Mouse (Mus musculus): ENCODE data around the gene Sgms1. TPM values are rescaled to one million over a fixed set of nuclear protein-coding genes. Genes with fewer than 3 reads are reported as not detected.

Gene Sgms1
- total RNA-seq, 2 experiments from 2014 or later, result 47.5 to 59.8 TPM

DNA sequence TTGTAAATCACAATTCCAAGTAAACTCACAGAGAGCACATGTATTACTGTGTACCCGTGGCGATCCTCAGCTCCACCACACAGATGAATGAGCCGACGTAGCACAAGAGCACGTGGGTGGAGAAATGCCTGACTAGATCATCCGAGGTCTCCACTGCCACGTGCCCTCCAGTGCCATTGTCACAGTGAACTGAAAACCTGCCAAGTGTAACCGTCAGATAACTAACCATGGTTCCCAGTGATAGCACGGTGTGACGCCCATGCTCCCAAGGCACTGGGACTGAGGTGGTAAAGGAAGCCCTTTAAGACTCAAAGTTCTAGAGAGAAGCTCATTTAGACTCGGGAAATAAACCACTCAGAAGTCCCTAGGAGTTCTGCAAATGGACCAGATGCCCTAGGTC, 167.4 kb downstream of the Sgms1 start:
- no peak for DNase-seq (ENCODE audit: low spot score in 2 of 2)

DNA sequence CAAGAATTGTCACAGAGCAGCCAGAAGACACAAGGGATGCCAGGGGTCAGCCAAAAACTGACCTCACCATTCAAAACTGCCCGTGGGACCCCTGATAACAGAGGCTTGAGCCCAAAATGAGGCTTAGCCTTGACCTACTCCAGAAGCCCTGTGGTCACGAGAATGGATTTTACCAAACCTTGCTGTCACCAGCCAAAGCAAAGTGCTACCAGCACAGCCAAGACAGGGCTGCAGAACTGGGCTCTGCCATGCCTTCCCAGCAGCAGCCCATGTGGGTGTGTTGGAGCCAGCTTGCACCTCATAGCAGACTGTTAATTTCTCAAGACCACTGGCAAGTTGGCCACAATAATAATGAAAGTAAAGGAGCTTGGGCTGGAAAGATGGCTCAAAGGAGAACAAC, 168.5 kb downstream of the Sgms1 start:
- DNase-seq (ENCODE audit: low spot score in 2 of 2), result no peak

DNA sequence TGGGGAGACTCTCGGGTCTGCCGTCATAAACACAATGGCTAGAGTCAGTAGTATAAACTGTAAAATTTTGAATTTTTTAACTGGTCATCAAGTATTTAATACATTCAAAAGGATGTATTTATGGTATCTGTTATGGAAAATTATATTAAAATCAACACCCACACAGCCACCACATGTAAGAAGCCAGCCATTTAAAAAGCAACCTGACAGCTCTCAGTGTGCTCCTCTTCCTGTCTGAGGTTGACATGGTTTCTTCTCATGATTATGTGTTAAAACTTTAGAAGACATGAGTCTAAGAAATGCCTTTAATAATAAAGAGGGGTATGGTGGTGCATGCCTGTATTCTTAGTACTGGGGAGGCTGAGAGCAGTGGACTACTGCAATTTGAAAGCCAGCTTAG, 172.8 kb downstream of the Sgms1 start:
- DNase-seq (ENCODE audit: low spot score in 2 of 2), result no peak

DNA sequence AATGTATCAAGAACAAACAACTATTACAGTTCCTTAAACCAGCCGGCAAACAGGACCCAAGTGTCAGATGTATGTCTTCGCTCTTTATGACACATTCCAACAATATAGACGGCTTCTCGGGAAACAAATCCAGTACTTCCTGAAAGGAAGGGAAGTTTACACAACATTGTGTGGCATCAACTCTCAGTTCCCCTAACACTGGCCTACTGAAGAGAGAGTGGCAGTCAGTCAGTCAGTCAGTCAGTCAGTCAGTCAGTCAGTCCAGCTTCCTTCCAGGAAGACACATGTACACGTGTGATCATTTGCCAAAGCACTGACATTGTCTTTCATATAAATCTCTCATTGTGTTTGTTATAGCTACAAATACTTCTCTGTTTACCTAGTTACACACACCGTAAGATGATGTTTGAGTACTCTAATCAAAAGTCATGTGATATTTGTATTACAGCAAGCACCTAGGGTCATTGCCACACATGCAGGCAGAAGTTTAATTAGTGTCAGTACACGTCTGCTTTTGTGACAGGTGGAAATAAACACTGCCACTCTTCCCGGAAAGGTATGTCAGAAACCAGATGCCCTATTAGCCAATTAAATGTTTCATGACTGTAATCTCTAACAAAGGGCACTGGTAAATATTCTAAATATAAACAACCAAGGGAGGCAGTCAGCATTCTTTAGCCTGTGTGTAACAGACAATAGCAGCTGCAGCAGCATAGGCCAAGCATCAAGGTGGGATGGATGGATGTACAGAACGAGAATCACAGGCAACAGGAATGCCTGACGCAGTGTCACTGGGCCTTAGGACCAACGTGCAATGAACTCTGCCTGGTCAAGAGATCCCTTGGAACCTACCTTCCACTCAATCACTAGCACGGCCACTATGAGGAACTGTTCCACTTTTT, 174.4 kb downstream of the Sgms1 start:
- no peak for DNase-seq (ENCODE audit: low spot score in 2 of 2)

DNA sequence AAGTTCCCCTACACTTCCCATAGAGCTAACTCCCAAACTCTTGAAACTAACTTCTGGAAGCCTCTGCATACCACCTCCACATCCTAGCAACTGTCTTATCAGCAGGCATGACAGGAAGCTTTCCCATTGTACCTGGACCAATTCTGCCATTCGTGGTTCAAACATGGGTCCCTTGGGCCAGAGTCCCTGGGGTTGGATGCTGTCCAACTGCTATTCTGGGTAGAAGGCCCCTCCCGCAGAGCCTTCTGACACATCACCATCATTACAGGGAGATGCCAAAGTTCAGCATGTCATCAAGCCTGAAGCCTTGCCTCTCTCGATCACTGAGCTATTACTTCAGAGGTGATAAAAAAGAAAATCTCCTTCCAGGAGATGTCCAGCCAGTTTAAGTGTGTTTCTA, 175.9 kb downstream of the Sgms1 start:
- DNase-seq (ENCODE audit: low spot score in 2 of 2), result no peak

DNA sequence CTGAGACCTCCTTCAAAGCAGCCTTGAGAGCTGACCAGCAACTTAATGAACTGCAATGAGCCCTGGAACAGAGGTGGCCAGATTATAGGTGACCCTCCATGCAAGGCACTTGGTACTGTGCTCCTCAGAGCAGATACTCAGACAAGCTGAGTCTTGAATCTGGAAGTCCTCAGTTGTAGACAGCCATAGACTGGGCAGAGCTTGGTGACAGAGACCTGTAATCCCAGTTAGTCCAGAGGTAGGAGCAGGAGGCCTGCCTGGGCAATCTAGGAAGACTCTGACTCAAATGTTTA, 178.3 kb downstream of the Sgms1 start:
- DNase-seq (ENCODE audit: low spot score in 2 of 2), result no peak

DNA sequence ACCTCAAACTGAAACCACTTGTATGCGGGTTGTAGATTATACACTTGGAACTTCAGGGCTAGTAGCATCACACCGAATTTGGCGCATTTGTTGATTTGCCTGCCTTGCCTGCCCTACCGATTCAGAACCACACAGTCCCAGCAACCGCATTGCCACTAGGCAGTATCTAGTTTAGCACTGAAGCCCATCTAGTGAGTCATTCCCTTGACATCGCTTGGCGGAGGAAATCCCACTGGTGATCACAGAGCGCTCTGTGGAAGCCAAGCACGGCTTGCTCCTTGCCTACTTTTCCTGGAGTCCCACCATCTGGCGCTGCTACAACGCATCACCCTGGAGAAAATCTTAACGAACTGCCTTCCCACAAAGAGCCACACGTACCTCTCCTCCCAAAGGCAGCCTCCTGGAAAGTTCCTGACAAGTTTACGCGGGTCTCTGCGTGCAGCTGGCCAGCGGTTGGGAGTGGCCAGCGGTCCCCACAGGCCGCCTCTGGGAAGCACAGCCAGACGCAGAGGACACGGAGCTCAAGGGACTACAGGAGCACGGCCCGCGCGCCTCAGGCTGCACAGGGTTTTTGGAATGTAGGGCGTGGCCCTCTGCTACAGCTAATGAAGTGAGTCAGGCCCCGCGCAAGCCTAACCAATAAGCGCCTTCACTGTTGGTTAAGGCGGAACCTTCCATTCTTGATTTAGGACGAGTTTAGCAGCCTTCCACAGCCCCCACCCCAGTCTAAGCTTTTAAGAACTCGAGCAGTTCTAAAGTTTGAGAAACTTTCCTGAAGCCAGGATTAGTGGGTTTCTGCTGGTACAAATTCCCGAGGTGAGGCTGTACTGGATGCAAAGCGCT, 178.8 kb downstream of the Sgms1 start:
- DNase-seq (ENCODE audit: low spot score in 2 of 2), result peak; percentile 35 to 62

DNA sequence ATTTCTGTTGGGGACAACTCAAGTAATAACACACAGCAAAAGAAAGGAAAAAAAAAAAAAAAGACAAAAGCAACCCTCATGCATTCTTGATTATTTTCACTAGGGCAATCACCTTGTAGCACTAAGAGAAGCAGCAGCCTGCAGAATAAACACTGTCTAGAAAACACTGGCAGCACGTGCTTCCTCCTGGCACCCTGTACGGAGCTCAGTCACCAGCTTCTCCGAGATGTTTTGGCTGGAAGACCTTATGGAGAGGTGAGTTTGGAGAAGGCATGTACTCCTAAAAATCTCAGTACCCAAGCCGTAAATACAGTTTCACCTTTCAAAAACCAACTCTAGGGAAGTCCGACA, 179.4 kb downstream of the Sgms1 start:
- no peak for DNase-seq (ENCODE audit: low spot score in 2 of 2)

DNA sequence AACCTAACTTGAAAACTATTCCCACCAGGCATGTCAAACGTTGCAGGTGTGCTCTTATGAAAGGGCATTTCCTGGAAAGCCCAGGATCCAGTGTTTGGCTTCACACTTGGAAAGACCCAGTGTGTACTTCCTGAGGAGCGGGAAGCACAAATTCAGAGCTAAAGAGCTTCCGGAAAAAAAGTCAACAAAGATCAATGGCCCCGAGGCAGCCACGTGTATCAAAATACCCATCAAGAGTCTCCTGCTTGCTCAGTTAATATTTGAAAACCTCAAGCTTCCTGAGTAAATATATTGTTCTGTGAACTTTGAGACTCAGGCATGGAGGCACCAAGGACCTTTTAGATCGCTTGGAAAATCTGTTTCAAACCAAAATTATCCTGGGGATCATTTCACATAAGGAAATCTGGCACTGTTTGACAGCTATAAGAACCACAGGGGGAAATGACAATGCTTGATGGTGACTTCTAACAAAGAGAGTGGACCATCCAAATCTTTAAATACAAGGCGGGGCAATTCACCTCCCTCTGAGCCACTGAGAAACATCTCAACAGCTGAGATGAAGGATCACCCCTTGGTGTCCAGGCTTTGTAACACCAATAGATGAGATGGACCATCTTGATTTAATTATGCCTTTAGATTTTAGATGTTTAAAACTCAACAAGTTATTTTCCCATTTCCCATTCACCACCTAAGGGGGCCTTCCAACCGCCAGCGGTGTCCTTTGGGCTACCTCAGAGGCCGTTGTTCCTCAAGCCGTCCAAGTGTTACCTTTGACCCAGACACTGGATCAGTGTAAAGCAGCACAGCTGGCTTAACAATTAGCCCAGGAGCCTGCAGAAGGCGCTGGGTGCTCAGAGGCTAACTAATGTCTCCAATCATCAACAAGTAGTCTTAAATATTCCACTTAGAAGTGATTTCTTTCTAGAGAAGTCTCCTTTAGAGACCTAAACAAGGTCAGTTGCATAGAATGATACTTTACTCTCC, 187.1 kb downstream of the Sgms1 start:
- no peak for DNase-seq (ENCODE audit: low spot score in 2 of 2)

DNA sequence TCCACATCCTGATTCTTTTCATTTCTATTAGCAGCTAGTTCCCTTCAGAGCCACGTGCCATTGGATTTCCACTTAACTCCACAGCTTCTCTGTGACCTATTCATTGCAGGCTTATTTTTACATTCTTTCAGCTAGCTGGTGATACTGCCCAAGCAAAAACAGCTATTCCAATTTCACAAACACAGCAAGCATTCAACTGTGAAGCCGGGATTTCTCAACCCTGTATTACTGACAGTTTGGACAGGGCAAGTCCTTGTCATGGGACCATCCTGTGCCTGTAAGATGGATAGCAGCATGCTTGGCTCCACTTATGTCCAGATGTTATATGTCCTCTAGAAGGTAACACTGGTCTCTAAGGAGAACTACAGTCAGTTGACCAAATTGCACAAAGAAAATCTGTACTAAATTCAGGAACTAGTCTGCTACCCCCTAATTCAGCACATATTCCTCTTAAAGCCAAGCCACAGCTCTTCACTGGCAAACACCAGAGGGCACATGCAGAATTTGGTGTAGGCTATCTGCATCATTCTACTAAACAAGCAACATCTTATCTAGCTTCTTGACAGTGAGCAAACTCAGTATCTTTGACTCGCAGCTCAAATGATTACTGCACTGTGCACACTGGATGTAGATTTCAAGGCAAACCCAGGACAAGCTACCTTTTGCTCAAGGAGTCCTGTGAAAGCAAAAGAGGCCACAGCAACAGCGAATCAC, 189.5 kb downstream of the Sgms1 start:
- DNase-seq (ENCODE audit: low spot score in 2 of 2), result no peak

DNA sequence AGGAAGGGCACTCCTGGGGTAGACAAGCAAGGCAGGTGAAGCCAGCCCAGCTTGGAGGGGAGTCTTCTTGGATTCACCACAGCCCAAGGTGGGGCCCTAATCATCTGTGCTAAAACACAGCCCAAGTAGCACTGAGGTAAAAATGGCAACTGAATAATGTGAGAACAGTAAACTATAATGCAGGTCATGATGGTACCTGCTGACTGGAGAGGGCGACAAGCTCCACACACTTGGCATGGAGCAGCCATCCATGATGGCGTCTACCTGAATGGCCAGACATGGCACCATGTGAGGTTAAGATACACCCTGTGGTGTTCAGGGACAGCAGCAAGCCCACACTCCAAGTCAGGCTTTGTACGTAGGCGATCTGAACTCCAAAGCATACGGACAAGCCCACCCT, 190.4 kb downstream of the Sgms1 start:
- no peak for DNase-seq (ENCODE audit: low spot score in 2 of 2)

DNA sequence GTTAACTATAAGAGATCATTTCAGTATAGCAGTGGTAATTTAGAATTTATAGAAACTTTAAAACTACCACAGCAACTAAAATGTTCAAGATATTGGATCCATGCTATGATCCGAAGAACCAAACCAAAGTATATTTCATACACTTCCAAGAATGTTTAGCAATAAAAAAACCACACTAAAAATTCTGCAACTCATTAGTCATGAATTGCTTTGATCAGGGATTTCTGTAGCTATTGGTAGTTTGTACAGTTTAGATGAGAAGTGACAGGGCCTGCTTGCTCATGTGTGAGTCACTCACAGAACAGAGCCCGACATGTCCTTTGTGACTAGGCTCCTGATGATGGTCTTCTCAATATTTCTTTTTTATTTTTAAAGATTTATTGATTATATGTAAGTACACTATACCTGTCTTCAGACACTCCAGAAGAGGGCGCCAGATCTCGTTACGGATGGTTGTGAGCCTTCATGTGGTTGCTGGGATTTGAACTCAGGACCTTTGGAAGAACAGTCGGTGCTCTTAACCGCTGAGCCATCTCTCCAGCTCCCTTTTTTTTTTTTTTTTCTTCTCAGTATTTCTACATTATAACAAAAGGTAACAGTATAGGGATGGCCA, 190.9 kb downstream of the Sgms1 start:
- no peak for DNase-seq (ENCODE audit: low spot score in 2 of 2)

DNA sequence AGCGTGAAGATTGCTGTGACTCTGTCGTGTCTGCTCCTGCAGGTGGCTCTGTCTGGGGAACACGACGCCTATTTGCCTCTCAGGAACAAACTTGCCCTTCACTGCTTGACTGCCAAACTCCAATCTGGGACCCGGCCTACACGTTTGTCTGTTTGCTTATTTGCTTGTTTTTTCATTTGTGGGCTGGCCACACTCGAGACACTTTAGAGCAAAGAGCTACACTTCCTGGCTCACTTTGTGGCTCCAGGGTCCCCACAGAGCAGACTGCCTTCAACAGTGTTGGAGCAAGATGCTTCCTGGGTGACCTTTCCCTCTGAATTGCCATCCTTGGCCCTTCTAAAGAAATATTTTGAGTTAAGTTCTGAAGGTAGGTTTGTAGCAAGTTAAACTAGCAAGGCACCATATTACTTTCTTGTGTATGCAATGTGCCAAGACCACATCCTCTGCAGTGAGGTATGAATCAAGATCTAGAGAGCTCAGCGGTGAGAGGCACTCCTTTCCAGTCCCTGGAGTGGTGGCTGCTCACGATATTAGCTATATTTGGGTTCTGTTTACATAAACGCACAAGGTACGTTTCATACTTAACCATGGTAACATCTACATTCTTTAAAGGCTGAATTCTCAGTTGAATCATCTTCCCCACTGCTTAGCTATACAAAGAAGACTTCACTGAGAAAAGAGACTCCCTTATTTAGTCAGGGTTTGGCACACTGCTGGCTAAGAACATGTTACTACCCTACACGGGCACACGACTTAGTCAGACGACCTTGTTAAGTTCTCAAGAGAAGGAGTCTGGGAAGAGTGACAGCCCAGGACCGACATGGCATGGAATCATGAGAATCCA, 192.3 kb downstream of the Sgms1 start:
- DNase-seq (ENCODE audit: low spot score in 2 of 2), result no peak

DNA sequence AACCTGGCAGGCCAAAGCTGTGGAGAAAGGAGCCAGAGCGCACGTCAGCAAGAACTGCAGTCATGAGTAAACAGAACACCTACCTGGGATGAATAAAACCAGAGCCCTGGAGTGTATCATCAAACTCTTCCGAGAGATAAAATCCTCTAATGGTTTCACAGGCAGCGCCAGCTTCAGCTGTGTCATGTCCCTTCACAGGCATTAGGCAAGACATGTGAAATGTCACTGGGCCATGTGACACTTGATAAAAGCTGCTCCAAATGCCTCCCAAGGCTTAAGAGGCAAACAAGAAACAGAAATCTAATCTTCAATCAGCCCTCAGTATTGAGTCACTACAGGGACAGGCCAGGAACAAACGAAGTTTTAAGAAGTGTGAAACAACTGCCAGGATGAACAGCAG, 193.3 kb downstream of the Sgms1 start:
- DNase-seq (ENCODE audit: low spot score in 2 of 2), result no peak

DNA sequence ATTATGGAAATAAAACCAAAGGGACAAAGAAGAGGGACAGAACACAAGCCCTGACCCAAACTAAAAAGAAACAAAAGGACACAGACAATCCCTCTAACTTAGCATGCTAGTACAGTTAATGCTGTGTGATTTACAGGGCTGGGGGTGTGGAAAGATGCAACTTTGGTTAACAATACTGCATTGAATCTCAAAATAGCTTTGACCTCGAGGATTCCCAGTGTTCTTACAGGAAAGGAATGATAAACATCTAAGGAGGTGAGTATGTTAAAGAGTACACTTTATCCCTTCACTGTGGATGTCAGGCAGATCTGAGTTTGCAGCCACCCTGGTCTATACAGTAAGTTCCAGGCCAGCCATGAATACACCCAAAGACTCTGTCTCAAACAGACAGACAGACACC, 194.7 kb downstream of the Sgms1 start:
- no peak for DNase-seq (ENCODE audit: low spot score in 2 of 2)

DNA sequence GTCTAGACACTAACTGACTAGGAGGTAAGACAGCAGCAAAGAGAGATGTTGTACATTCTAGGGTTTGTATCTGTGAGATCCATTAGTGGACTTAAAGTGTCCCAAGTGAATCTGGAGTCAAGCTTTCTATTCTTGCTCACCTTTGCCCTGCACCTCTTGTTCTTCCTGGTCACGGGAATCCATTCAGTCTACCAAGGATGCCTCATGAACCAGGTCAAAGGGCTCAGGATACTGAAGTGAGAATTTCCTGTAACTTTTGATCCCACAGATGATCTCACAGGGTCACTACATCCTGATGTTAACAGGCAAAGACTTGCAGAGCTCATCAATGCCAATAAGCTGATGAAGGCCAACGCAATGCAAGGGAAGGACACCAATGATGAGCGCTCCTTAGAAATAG, 195.4 kb downstream of the Sgms1 start:
- DNase-seq (ENCODE audit: low spot score in 2 of 2), result no peak

DNA sequence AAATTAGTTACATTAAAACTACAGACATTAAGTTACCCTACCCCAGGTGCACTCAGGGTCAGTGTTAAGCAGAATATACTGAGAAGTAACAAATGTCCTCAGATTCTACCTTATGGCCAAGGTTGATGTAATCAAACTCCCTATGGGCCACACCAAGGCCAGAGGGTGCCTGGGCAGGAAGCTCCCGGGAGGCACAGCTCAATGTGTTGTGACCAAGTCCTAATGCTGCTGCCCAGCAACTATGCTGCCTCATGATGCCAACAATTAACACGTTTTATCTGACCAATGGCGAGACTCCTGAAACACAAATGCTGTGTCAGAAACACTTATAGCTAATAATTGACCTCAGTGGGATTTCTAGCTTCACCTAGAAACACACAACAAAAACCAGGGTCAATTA, 197.9 kb downstream of the Sgms1 start:
- no peak for DNase-seq (ENCODE audit: low spot score in 2 of 2)

DNA sequence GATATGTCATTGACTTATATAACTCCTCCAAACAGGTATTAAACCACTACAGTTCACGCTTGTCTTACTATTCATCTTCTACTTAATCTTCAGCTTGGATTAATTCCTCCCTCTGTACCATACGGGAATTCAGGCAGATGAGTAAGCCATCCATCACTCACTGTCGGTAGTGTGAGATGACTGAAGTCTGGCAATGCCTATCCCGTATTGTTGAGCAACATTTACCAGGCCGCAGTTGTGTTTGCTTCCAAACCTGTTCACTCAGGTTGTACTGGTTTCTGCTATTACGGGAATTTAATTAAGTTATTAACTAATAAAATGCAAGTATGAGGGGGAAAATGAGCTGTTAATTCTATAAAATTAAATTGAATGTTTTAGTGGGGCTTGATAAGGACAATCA, 199.6 kb downstream of the Sgms1 start:
- DNase-seq (ENCODE audit: low spot score in 2 of 2), result no peak

DNA sequence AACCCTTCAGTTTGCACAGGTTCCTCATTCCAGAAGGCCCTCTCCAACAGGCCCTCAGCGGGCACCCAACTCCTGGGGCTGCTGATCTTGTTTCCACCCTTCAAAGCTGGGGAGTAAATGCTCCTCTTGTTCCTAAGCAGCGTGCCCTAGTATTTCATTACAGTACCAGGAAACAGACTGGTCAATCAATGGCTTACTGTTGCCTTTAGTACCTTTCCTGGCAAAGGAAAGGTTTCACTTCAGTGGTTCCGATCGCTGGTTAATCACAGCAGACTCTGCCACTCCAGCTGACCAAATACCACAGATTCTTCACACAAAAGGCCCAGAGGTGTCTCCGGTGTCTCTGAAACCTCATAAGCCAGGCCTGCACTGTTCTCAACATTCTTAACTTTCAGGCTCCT, 200.5 kb downstream of the Sgms1 start:
- no peak for DNase-seq (ENCODE audit: low spot score in 2 of 2)
